Mouse (Mus musculus): ENCODE results near the gene Nlrp6. TPM values are rescaled to one million over a fixed set of nuclear protein-coding genes. Genes with fewer than 3 reads are reported as not detected.

Gene Nlrp6
- polyA plus RNA-seq, 1 experiment from 2014 or later, result not detected

GRCm38 (mm10) chr7:140905642-140906081 lies 15.0 kb upstream of the Nlrp6 start:
- Histone ChIP-seq H3K36me3 (ENCODE audit: control insufficient read depth, insufficient read depth, low read length) (no peaks in the 10 kb centered on the region), H3K4me1 (ENCODE audit: control insufficient read depth, insufficient read depth, low read length) (peaks cover 4% of the 10 kb centered on the region; the same call in 1 of the 2 replicates), H3K4me3 (ENCODE audit: low read depth, low read length) (no peak overlapping the region), H3K9ac (ENCODE audit: low read depth, low read length) (no peak overlapping the region), H3K27me3 (ENCODE audit: control insufficient read depth, insufficient read depth, low read length) (no peaks in the 10 kb centered on the region), H3K27ac (ENCODE audit: low read depth, low read length) (no peak overlapping the region), H3K9me3 (replicated peaks; ENCODE audit: control insufficient read depth, low read length) (no peaks in the 10 kb centered on the region), H3K4me2 (no peak overlapping the region)
- ATAC-seq (replicated peaks; ENCODE audit: insufficient number of reproducible peaks, low FRiP score, low TSS enrichment), result no peak
- 49% methylated on average over 2 of the region's 2 CpGs for WGBS (ENCODE audit: insufficient replicate concordance)

GRCm38 (mm10) chr7:140907131-140907530 lies 13.6 kb upstream of the Nlrp6 start:
- ATAC-seq (replicated peaks; ENCODE audit: insufficient number of reproducible peaks, low FRiP score, low TSS enrichment), result no peak
- Histone ChIP-seq H3K36me3 (ENCODE audit: control insufficient read depth, insufficient read depth, low read length) (no peaks in the 10 kb centered on the region), H3K27ac (ENCODE audit: low read depth, low read length) (no peak overlapping the region), H3K27me3 (ENCODE audit: control insufficient read depth, insufficient read depth, low read length) (no peaks in the 10 kb centered on the region), H3K9ac (ENCODE audit: low read depth, low read length) (no peak overlapping the region), H3K4me1 (ENCODE audit: control insufficient read depth, insufficient read depth, low read length) (no peaks in the 10 kb centered on the region), H3K9me3 (replicated peaks; ENCODE audit: control insufficient read depth, low read length) (no peaks in the 10 kb centered on the region), H3K4me3 (ENCODE audit: low read depth, low read length) (no peak overlapping the region), H3K4me2 (no peak overlapping the region)
- 76% methylated on average over 13 of the region's 13 CpGs for WGBS (ENCODE audit: insufficient replicate concordance)

GRCm38 (mm10) chr7:140907697-140908096 lies 13.0 kb upstream of the Nlrp6 start:
- Histone ChIP-seq H3K4me2 (no peak overlapping the region), H3K4me1 (ENCODE audit: control insufficient read depth, insufficient read depth, low read length) (no peaks in the 10 kb centered on the region), H3K36me3 (ENCODE audit: control insufficient read depth, insufficient read depth, low read length) (no peaks in the 10 kb centered on the region), H3K9me3 (replicated peaks; ENCODE audit: control insufficient read depth, low read length) (no peaks in the 10 kb centered on the region), H3K27ac (ENCODE audit: low read depth, low read length) (no peak overlapping the region), H3K27me3 (ENCODE audit: control insufficient read depth, insufficient read depth, low read length) (0 out of 2 replicates have a peak, but pooled peaks cover 2% of the 10 kb centered on the region), H3K9ac (ENCODE audit: low read depth, low read length) (no peak overlapping the region), H3K4me3 (ENCODE audit: low read depth, low read length) (no peak overlapping the region)
- no peak for ATAC-seq (replicated peaks; ENCODE audit: insufficient number of reproducible peaks, low FRiP score, low TSS enrichment)
- 77% methylated on average over 7 of the region's 7 CpGs for WGBS (ENCODE audit: insufficient replicate concordance)

- H3K9me3 ChIP-seq (replicated peaks; ENCODE audit: control insufficient read depth, low read length), result no peaks in the 10 kb centered on the region
- H3K4me2 ChIP-seq, result no peak overlapping the region; the same call in 1 of the 2 replicates
- no peaks in the 10 kb centered on the region for H3K4me1 ChIP-seq (ENCODE audit: control insufficient read depth, insufficient read depth, low read length)
- no peak for ATAC-seq (replicated peaks; ENCODE audit: insufficient number of reproducible peaks, low FRiP score, low TSS enrichment)
- no peak overlapping the region for H3K27ac ChIP-seq (ENCODE audit: low read depth, low read length)
- no peaks in the 10 kb centered on the region for H3K36me3 ChIP-seq (ENCODE audit: control insufficient read depth, insufficient read depth, low read length)
- WGBS (ENCODE audit: insufficient replicate concordance), result 49% methylated on average over 7 of the region's 7 CpGs
- 0 out of 2 replicates have a peak, but pooled peaks cover 2% of the 10 kb centered on the region for H3K27me3 ChIP-seq (ENCODE audit: control insufficient read depth, insufficient read depth, low read length)
- H3K4me3 ChIP-seq (ENCODE audit: low read depth, low read length), result no peak overlapping the region
- H3K9ac ChIP-seq (ENCODE audit: low read depth, low read length), result no peak overlapping the region
Measured at GRCm38 (mm10) chr7:140908181-140908580, 12.5 kb upstream of the Nlrp6 start.

- Histone ChIP-seq H3K36me3 (ENCODE audit: control insufficient read depth, insufficient read depth, low read length) (no peaks in the 10 kb centered on the region), H3K9ac (ENCODE audit: low read depth, low read length) (peak overlapping the region; percentile 30; the same call in 1 of the 2 replicates), H3K27me3 (ENCODE audit: control insufficient read depth, insufficient read depth, low read length) (0 out of 2 replicates have a peak, but pooled peaks cover 2% of the 10 kb centered on the region), H3K9me3 (replicated peaks; ENCODE audit: control insufficient read depth, low read length) (no peaks in the 10 kb centered on the region), H3K4me3 (ENCODE audit: low read depth, low read length) (peak overlapping the region; percentile 37), H3K4me2 (peak overlapping the region; percentile 75), H3K4me1 (ENCODE audit: control insufficient read depth, insufficient read depth, low read length) (no peaks in the 10 kb centered on the region), H3K27ac (ENCODE audit: low read depth, low read length) (no peak overlapping the region)
- WGBS (ENCODE audit: insufficient replicate concordance), result under 1% methylated on average over 19 of the region's 19 CpGs
- peak; percentile 36; the same call in 1 of the 2 replicates for ATAC-seq (replicated peaks; ENCODE audit: insufficient number of reproducible peaks, low FRiP score, low TSS enrichment)
Measured at GRCm38 (mm10) chr7:140908634-140909107, 12.0 kb upstream of the Nlrp6 start.

GRCm38 (mm10) chr7:140912293-140912692 lies 8.4 kb upstream of the Nlrp6 start:
- Histone ChIP-seq H3K4me2 (no peak overlapping the region), H3K4me3 (ENCODE audit: low read depth, low read length) (no peak overlapping the region), H3K36me3 (ENCODE audit: control insufficient read depth, insufficient read depth, low read length) (no peaks in the 10 kb centered on the region), H3K27ac (ENCODE audit: low read depth, low read length) (no peak overlapping the region), H3K4me1 (ENCODE audit: control insufficient read depth, insufficient read depth, low read length) (no peaks in the 10 kb centered on the region), H3K9ac (ENCODE audit: low read depth, low read length) (no peak overlapping the region), H3K9me3 (replicated peaks; ENCODE audit: control insufficient read depth, low read length) (no peaks in the 10 kb centered on the region), H3K27me3 (ENCODE audit: control insufficient read depth, insufficient read depth, low read length) (0 out of 2 replicates have a peak, but pooled peaks cover 3% of the 10 kb centered on the region)
- WGBS (ENCODE audit: insufficient replicate concordance), result 65% methylated on average over 3 of the region's 3 CpGs
- ATAC-seq (replicated peaks; ENCODE audit: insufficient number of reproducible peaks, low FRiP score, low TSS enrichment), result no peak

GRCm38 (mm10) chr7:140912846-140913482 lies 7.7 kb upstream of the Nlrp6 start:
- no peak overlapping the region for H3K27ac ChIP-seq (ENCODE audit: low read depth, low read length)
- no peak for ATAC-seq (replicated peaks; ENCODE audit: insufficient number of reproducible peaks, low FRiP score, low TSS enrichment)
- no peak overlapping the region for H3K9ac ChIP-seq (ENCODE audit: low read depth, low read length)
- no peak overlapping the region for H3K4me2 ChIP-seq
- WGBS (ENCODE audit: insufficient replicate concordance), result 65% methylated on average over 5 of the region's 5 CpGs
- peaks cover 6% of the 10 kb centered on the region; the same call in 1 of the 2 replicates for H3K27me3 ChIP-seq (ENCODE audit: control insufficient read depth, insufficient read depth, low read length)
- H3K9me3 ChIP-seq (replicated peaks; ENCODE audit: control insufficient read depth, low read length), result no peaks in the 10 kb centered on the region
- H3K36me3 ChIP-seq (ENCODE audit: control insufficient read depth, insufficient read depth, low read length), result no peaks in the 10 kb centered on the region
- no peak overlapping the region for H3K4me3 ChIP-seq (ENCODE audit: low read depth, low read length)
- no peaks in the 10 kb centered on the region for H3K4me1 ChIP-seq (ENCODE audit: control insufficient read depth, insufficient read depth, low read length)

GRCm38 (mm10) chr7:140914031-140914690 lies 6.5 kb upstream of the Nlrp6 start:
- WGBS (ENCODE audit: insufficient replicate concordance), result 72% methylated on average over 8 of the region's 8 CpGs
- Histone ChIP-seq H3K27me3 (ENCODE audit: control insufficient read depth, insufficient read depth, low read length) (peaks cover 15% of the 10 kb centered on the region), H3K9ac (ENCODE audit: low read depth, low read length) (no peak overlapping the region), H3K36me3 (ENCODE audit: control insufficient read depth, insufficient read depth, low read length) (no peaks in the 10 kb centered on the region), H3K4me3 (ENCODE audit: low read depth, low read length) (no peak overlapping the region), H3K4me1 (ENCODE audit: control insufficient read depth, insufficient read depth, low read length) (no peaks in the 10 kb centered on the region), H3K9me3 (replicated peaks; ENCODE audit: control insufficient read depth, low read length) (no peaks in the 10 kb centered on the region), H3K4me2 (no peak overlapping the region), H3K27ac (ENCODE audit: low read depth, low read length) (no peak overlapping the region)
- no peak for ATAC-seq (replicated peaks; ENCODE audit: insufficient number of reproducible peaks, low FRiP score, low TSS enrichment)
